Mouse (Mus musculus) neural tube, embryonic 13.5 days (tissue): ENCODE data around the gene Rell1. TPM values are rescaled to one million over a fixed set of nuclear protein-coding genes. Genes with fewer than 3 reads are reported as not detected.

Experiments used
- ATAC-seq: fragments of 200-750 bp; cut with Nextera tagmentation; 2 replicates; pipeline ENCODE4 v1.8.0; 2017; ENCODE audit warnings: low read depth, mild to moderate bottlenecking, moderate TSS enrichment, moderate library complexity
- H3K27ac ChIP-seq: fragments of 300-500 bp; sonication (generic); replicated peaks from 2 replicates; pipeline ENCODE4 v1.5.1; 2015; ENCODE audit warnings: moderate library complexity, mild to moderate bottlenecking, inconsistent platforms
- H3K27me3 ChIP-seq: fragments of 300-500 bp; sonication (generic); 2 replicates; pipeline ENCODE4 v1.6.1; 2015; ENCODE audit warnings: mild to moderate bottlenecking, inconsistent platforms
- H3K36me3 ChIP-seq: fragments of 300-500 bp; sonication (generic); 2 replicates; pipeline ENCODE4 v1.6.1; 2015; ENCODE audit warnings: mild to moderate bottlenecking, inconsistent platforms
- H3K4me1 ChIP-seq: fragments of 300-500 bp; sonication (generic); replicated peaks from 2 replicates; pipeline ENCODE4 v1.6.1; 2015; ENCODE audit warnings: inconsistent platforms
- H3K4me2 ChIP-seq: fragments of 300-500 bp; sonication (generic); 2 replicates; pipeline ENCODE4 v1.6.1; 2015; ENCODE audit warnings: inconsistent platforms, mild to moderate bottlenecking, moderate library complexity
- H3K4me3 ChIP-seq: fragments of 300-500 bp; sonication (generic); 2 replicates; pipeline ENCODE4 v1.5.1; 2015; ENCODE audit warnings: mild to moderate bottlenecking, inconsistent platforms
- H3K9ac ChIP-seq: fragments of 300-500 bp; sonication (generic); 2 replicates; pipeline ENCODE4 v1.6.1; 2015; ENCODE audit warnings: moderate library complexity, mild to moderate bottlenecking, inconsistent platforms
- H3K9me3 ChIP-seq: fragments of 300-500 bp; sonication (generic); 2 replicates; pipeline ENCODE4 v1.6.1; 2016; ENCODE audit warnings: inconsistent platforms
- WGBS: fragments of 180-500 bp; shearing (Covaris S2); methylation state at CpG from one replicate; pipeline ENCODE4 v1.1.7; 2015; 5-methylcytosine and 5-hydroxymethylcytosine counted together
- polyA plus RNA-seq: library from polyadenylated mRNA; unstranded; fragments of >200 nt; fragmentation: Nextera tagmentation; extraction: Ambion mirVana; gene quantifications from 2 replicates; pipeline ENCODE4 v1.2.1, GENCODE M21; 2015

Gene Rell1
- polyA plus RNA-seq, 1 experiment from 2014 or later = 11.7 TPM

DNA sequence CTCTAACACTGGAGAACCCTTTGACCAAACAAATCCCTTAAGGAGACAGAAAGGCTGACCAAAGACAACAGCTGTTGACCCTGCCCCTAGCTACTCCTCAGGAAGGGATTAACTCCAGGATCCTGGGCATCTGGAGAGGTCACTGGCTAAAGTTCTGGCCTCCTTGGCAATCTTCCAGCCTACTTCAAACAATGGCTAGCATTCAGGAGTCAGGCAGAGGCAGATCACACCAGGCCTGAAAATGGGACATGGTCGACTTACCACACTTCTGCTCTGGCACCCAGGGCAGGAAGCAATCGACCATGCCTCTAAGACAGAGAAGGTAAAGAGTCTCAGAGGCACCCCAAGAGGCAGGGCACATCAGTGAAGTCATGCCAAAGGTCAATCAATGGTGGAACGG, 19.5 kb downstream of the Rell1 start:
- no peak overlapping the region for H3K4me2 ChIP-seq
- WGBS = 48% methylated on average over 3 of the region's 3 CpGs
- H3K9me3 ChIP-seq = no peaks in the 10 kb centered on the region

DNA sequence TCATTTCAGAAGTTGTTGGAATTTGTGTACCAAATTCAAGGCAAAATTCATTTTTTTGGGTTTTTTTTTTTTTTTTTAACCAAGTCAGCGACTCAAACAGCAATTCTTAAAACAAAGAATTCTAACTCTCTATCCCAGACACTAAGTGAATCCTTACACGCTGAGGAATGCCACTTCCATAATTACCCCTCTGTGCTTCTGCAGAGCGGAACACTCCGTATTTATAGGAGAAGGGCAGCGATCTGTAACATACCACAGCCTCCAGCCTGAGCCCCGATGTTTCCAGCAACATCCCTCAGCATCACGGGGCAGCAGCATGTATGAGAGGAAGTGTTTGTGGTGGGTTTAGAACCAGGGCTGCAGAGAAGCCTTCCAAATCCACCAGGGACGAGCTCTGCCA, 21.2 kb downstream of the Rell1 start:
- H3K9ac ChIP-seq = no peak overlapping the region
- H3K27ac ChIP-seq = no peak overlapping the region
- no peaks in the 10 kb centered on the region for H3K27me3 ChIP-seq
- no peaks in the 10 kb centered on the region for H3K9me3 ChIP-seq
- no peaks in the 10 kb centered on the region for H3K36me3 ChIP-seq
- no peak overlapping the region for H3K4me2 ChIP-seq
- no peak overlapping the region for H3K4me3 ChIP-seq
- ATAC-seq = no peak
- WGBS = 51% methylated on average over 8 of the region's 8 CpGs
- peaks cover 18% of the 10 kb centered on the region; the same call in 1 of the 2 replicates for H3K4me1 ChIP-seq

More for the DNA sequence above, 19.5 kb downstream of the Rell1 start:
- no peaks in the 10 kb centered on the region for H3K36me3 ChIP-seq
- H3K4me1 ChIP-seq = peaks cover 18% of the 10 kb centered on the region; the same call in 1 of the 2 replicates
- H3K4me3 ChIP-seq = no peak overlapping the region
- H3K27me3 ChIP-seq = no peaks in the 10 kb centered on the region
- no peak overlapping the region for H3K27ac ChIP-seq
- H3K9ac ChIP-seq = no peak overlapping the region
- no peak for ATAC-seq

DNA sequence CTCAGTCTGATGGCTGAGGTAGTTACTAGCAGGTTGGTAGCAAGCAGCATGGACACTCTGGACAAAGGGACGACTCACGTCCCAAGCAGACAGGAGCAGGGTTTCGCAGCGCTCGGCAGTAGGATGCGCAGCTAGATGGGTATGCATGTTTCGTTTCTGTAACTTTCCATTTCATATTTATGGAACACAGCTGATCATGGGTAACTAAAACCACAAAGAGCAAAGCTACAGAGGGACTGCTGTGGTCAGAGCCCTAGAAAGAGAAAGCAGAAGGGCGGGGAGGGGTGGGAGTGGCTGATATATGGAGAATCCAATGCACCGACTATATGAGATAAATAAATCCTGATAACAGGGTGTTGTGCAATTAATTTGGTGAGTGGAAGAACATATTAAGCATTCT, 25.4 kb downstream of the Rell1 start:
- Histone ChIP-seq H3K27me3 (no peaks in the 10 kb centered on the region), H3K4me3 (no peak overlapping the region), H3K9ac (no peak overlapping the region), H3K4me2 (no peak overlapping the region), H3K9me3 (no peaks in the 10 kb centered on the region), H3K36me3 (no peaks in the 10 kb centered on the region), H3K27ac (no peak overlapping the region), H3K4me1 (0 out of 2 replicates have a peak, but pooled peaks cover 3% of the 10 kb centered on the region)
- 90% methylated on average over 9 of the region's 9 CpGs for WGBS
- no peak for ATAC-seq

DNA sequence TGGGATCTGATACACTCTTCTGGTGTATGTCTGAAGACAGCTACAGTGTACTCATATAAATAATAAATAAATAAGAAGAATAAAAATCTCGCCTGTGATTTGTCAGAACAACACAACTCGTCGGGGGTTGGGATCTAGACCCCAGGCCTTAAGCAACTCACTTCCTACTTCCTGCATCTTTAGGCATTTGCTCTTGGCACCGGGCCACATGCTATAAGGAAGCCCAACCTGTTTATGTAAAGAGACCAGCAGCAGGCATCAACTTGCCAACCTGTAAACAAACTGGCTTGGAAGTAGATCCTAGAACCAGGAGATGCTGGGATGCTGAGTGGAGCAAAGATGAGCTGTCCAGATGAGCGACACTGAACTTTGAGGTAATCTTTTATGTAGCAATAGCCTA, 26.8 kb downstream of the Rell1 start:
- no peaks in the 10 kb centered on the region for H3K9me3 ChIP-seq
- no peak overlapping the region for H3K27ac ChIP-seq
- no peak overlapping the region for H3K4me2 ChIP-seq
- H3K27me3 ChIP-seq = no peaks in the 10 kb centered on the region
- WGBS = 82% methylated on average over 5 of the region's 5 CpGs
- H3K4me3 ChIP-seq = no peak overlapping the region
- no peaks in the 10 kb centered on the region for H3K36me3 ChIP-seq
- H3K9ac ChIP-seq = no peak overlapping the region
- H3K4me1 ChIP-seq = peaks cover under 1% of the 10 kb centered on the region; the same call in 1 of the 2 replicates
- no peak for ATAC-seq

DNA sequence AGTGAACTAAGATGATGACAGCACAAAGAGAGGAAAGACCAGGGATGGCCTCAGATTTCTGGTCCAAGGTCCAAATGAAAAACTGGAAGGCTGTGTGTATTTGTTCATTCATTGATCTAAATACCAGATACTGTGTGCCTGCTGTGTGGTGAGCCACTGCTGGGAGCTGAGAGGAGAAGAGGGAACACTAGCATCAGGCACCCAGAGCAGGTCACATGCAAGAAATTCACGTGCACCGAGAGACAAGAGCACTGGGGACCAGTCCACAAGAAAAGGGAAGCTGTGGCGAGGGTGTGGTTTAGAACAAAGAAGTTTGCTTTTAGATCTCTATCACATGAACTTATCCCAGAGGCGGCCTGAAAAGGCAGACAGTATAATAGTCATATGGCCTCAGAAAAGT, 30.1 kb downstream of the Rell1 start:
- no peaks in the 10 kb centered on the region for H3K36me3 ChIP-seq
- H3K9ac ChIP-seq = no peak overlapping the region
- no peaks in the 10 kb centered on the region for H3K9me3 ChIP-seq
- H3K27me3 ChIP-seq = no peaks in the 10 kb centered on the region
- H3K4me3 ChIP-seq = no peak overlapping the region
- no peak overlapping the region for H3K4me2 ChIP-seq
- H3K27ac ChIP-seq = no peak overlapping the region
- WGBS = 74% methylated on average over 4 of the region's 4 CpGs
- H3K4me1 ChIP-seq = peaks cover 4% of the 10 kb centered on the region; the same call in 1 of the 2 replicates
- no peak for ATAC-seq

DNA sequence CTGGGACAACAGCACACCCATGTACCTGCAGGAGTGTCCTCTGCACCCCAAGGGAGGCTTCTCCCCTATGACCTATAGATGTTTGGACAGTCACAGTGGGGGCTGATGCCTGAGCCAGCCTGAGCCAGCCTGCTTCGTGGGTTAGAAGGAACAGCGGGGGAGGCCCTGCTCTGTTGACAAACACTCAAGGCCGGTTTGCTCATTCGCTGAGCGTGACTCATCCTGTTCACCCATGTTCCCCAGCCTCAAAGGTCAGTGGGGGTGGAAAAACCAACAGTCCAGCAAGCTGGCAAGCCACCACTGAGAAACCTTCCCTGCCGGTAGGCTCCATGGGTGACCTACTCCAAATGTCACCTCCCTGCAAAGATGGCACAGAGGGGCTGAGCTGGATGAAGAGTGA, 32.0 kb downstream of the Rell1 start:
- Histone ChIP-seq H3K27me3 (no peaks in the 10 kb centered on the region), H3K4me3 (no peak overlapping the region), H3K4me2 (no peak overlapping the region), H3K36me3 (no peaks in the 10 kb centered on the region), H3K9ac (no peak overlapping the region), H3K9me3 (no peaks in the 10 kb centered on the region), H3K4me1 (peaks cover 12% of the 10 kb centered on the region), H3K27ac (no peak overlapping the region)
- no peak for ATAC-seq
- WGBS = 73% methylated on average over 6 of the region's 6 CpGs

DNA sequence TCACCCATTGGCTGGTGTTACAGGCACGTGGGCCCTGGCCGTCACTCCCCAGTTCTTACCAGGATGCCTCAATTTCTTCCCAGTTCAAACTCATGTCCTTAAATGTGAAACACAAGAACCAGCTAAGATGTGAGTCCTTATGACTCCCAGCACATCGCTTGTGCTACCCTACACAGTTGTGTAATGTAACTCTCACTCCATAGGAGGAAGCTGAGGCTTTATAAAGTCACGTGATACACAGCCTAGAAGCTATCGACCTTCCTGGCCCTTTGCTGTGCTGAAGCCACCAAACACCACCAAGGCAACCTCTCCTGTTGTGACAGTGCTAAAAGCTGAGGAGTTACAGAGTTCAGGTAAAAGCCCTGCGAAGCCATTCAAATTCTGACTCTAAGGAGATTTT, 33.1 kb downstream of the Rell1 start:
- peaks cover 12% of the 10 kb centered on the region for H3K4me1 ChIP-seq
- no peak for ATAC-seq
- no peaks in the 10 kb centered on the region for H3K27me3 ChIP-seq
- H3K4me3 ChIP-seq = no peak overlapping the region
- WGBS = 96% methylated on average over 6 of the region's 6 CpGs
- no peaks in the 10 kb centered on the region for H3K36me3 ChIP-seq
- H3K4me2 ChIP-seq = no peak overlapping the region
- H3K9me3 ChIP-seq = no peaks in the 10 kb centered on the region
- no peak overlapping the region for H3K9ac ChIP-seq
- H3K27ac ChIP-seq = no peak overlapping the region

DNA sequence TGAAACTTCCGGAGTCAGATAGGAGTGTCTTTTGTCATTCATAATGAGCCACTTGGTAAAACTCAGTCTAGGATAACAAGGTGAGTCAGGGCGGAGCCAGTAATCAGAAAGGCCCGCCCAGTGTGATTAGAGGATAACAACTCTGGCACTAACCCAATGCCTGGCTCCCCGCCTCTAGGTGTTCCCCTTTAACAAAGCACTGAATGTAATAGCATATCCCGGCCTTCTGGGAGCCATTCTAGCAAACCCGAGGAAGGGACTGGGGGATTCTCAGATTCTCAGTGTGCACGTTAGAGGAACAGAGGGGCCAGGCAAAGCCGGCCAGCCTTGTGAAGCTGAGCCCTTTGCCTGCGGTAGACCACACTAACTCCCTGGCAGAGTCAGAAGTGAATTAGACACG, 35.9 kb downstream of the Rell1 start:
- H3K4me3 ChIP-seq = no peak overlapping the region
- H3K27ac ChIP-seq = no peak overlapping the region
- peaks cover 12% of the 10 kb centered on the region for H3K4me1 ChIP-seq
- H3K27me3 ChIP-seq = no peaks in the 10 kb centered on the region
- ATAC-seq = no peak
- WGBS = 39% methylated on average over 10 of the region's 10 CpGs
- H3K9ac ChIP-seq = no peak overlapping the region
- no peak overlapping the region for H3K4me2 ChIP-seq
- H3K9me3 ChIP-seq = no peaks in the 10 kb centered on the region
- 0 out of 2 replicates have a peak, but pooled peaks cover 12% of the 10 kb centered on the region for H3K36me3 ChIP-seq

DNA sequence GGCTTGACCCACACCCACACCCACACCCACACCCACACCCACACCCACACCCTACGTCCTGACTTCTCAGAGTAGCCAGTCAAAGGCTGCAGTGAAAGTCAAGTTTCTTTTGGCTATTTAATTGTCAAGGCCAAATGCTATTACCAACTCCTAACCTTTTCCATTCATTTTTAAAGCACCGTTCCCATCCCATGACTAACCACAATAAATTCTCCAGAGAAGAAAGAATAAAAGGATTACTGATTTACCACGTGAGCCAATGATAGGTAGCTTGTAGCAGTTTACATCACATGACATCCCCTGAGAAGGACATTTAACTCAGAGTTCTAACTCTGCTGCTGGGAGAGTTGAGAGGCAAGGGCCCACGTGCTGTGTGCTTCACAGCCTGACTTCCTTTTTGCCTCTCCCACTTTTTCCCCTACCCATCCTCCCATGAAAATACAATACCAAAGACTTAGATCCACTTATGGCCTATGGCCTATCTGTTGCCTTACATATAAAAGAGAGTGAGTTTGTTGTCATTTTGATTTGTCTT, 37.8 kb downstream of the Rell1 start:
- peaks cover 7% of the 10 kb centered on the region for H3K4me1 ChIP-seq
- WGBS = 53% methylated on average over 4 of the region's 4 CpGs
- ATAC-seq = no peak

DNA sequence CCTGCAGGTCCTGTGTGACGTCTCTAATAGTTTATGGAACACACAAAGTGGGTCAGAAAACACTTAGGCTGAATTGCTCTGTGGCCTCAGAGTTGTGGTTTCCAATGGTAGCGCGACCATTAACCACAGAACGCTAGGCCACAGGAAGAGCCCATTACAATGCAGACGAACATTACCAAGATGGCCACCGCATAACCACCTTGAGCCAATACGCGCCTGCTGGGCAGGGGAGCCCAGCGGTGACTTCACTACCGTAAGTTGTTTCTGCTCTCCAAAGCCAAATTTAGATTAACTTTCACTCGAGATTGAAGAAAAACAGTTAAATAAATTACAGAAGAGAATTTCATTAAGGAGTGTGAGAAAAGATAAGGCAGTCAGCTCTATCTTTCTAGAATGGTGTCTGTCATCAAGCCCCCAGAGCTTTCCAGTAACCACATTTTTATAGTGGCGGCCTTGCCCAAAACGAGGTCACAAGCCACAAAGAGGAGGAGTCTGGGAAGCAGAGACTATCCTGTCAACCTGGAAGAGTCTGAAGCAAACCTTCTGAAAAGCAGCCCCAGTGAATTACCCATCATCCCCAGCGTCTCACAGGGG, 43.6 kb downstream of the Rell1 start:
- Histone ChIP-seq H3K27ac (no peak overlapping the region), H3K27me3 (no peaks in the 10 kb centered on the region), H3K4me3 (no peak overlapping the region), H3K4me2 (no peak overlapping the region), H3K9ac (no peak overlapping the region), H3K36me3 (peaks cover 40% of the 10 kb centered on the region), H3K4me1 (no peaks in the 10 kb centered on the region), H3K9me3 (no peaks in the 10 kb centered on the region)
- WGBS = 89% methylated on average over 14 of the region's 14 CpGs
- ATAC-seq = no peak

More for the DNA sequence above, 37.8 kb downstream of the Rell1 start:
- H3K9me3 ChIP-seq = no peaks in the 10 kb centered on the region
- H3K27me3 ChIP-seq = no peaks in the 10 kb centered on the region
- H3K36me3 ChIP-seq = peaks cover 26% of the 10 kb centered on the region
- no peak overlapping the region for H3K4me3 ChIP-seq
- no peak overlapping the region for H3K9ac ChIP-seq
- H3K4me2 ChIP-seq = no peak overlapping the region
- H3K27ac ChIP-seq = no peak overlapping the region

DNA sequence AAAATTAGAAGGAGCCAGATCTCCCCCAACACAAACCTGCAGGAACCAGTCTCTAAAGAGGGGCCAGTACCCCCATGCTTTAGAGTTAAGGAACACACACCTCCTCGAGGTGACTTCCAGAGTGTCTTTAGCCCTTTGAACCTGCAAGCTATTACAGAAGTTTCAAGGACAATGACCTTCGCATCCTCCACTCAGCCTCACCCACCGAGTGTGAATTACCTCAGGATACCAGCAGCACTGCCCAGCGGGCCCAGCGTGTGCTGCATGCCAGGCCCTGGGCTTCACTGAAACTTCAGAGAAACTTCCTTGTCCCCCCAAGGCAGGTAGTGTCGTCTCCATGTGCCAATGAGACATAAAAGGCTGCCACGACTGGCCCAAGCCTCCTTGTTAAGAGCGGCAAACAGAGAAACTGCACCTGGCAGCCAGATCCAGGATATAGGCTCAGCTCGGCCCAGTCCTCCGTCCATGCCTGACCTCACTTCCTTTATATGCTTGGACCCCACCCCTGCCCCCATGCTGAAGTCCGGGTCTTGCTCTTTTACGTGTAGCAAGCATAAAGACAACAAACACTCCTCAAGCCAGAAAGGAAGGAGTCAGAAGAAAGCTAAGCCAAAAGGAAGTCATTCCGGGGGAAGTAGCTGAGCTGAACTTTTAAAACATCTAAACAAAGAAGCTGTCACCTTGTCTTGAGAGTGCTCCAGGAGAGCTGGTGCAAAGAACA, 45.2 kb downstream of the Rell1 start:
- WGBS = 83% methylated on average over 13 of the region's 13 CpGs
- no peaks in the 10 kb centered on the region for H3K27me3 ChIP-seq
- no peak overlapping the region for H3K9ac ChIP-seq
- ATAC-seq = no peak
- no peaks in the 10 kb centered on the region for H3K4me1 ChIP-seq
- H3K4me2 ChIP-seq = no peak overlapping the region
- H3K27ac ChIP-seq = no peak overlapping the region
- H3K4me3 ChIP-seq = no peak overlapping the region
- peaks cover 27% of the 10 kb centered on the region for H3K36me3 ChIP-seq
- no peaks in the 10 kb centered on the region for H3K9me3 ChIP-seq

DNA sequence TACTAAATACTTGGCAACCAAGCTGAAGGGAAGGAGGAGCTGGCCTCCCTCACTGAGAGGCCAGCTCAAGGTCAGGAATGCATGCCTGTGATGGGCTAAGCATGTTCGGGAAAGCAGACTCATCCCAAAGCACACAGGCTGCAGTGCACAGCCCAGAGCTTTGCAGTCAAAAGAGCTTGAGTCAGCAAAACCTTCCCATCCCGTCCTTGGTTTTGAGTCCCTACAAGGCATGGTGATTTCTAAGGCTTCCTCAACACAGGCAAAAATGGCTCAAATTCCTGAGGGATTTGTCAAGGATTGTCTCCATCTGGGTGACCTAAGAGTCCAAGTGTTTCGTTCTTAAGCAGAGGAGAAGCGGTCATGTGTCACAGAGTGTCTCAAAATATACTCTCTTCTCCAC, 50.5 kb downstream of the Rell1 start:
- no peak overlapping the region for H3K27ac ChIP-seq
- no peak overlapping the region for H3K4me3 ChIP-seq
- no peak for ATAC-seq
- H3K36me3 ChIP-seq = peaks cover 5% of the 10 kb centered on the region; the same call in 1 of the 2 replicates
- 78% methylated on average over 4 of the region's 4 CpGs for WGBS
- no peak overlapping the region for H3K4me2 ChIP-seq
- no peaks in the 10 kb centered on the region for H3K9me3 ChIP-seq
- H3K4me1 ChIP-seq = no peaks in the 10 kb centered on the region
- no peak overlapping the region for H3K9ac ChIP-seq
- no peaks in the 10 kb centered on the region for H3K27me3 ChIP-seq
